Mouse (Mus musculus): Measurements from ENCODE around the gene Dctn5. TPM values are rescaled to one million over a fixed set of nuclear protein-coding genes. Genes with fewer than 3 reads are reported as not detected.
A peak's percentile ranks its signal among the peaks of the same experiment; 100 is the strongest.

Dctn5 gene
- polyA plus RNA-seq, 1 experiment: 77.1 TPM

DNA sequence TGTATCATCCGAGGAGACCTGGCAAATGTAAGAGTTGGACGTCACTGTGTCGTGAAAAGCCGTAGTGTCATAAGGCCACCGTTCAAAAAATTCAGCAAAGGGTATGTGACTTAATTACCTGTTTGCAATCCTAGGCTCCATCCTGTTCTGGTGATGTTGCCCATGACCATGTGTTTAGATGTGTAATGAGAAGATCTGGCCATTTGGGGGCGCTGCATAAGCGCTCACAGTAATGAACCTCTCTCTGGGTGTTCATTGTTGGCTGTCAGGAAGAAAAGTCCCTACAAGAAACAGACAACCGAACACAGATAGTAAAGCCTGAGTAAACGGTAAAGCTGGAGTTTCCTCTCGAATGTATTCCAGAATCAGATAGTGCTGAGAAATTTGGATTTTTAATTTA, 2.2 kb downstream of the Dctn5 start:
- DNase-seq: peak; percentile 48
- TF ChIP-seq POLR2A (IDR thresholded peaks at IDR 0.05; ENCODE audit: low read depth, low read length) (no peak), CTCF (conservative IDR thresholded peaks at IDR 0.05; ENCODE audit: insufficient read depth, insufficient read length, low read depth, low read length) (peak; percentile 34; the same call in 1 of the 2 replicates)
- 73% methylated on average over 10 of the region's 10 CpGs for WGBS
- Histone ChIP-seq H3K27me3 (replicated peaks; ENCODE audit: control insufficient read depth, insufficient read depth, low read length) (no peaks in the 10 kb centered on the region), H3K36me3 (ENCODE audit: control insufficient read depth, insufficient read depth, low read length) (peaks cover 10% of the 10 kb centered on the region), H3K27ac (ENCODE audit: insufficient read depth, low read depth, low read length) (no peak overlapping the region), H3K4me1 (ENCODE audit: control insufficient read depth, insufficient read depth, low read length) (peaks cover 6% of the 10 kb centered on the region; the same call in 1 of the 2 replicates), H3K4me3 (ENCODE audit: insufficient read depth, low read depth, low read length) (no peak overlapping the region)

DNA sequence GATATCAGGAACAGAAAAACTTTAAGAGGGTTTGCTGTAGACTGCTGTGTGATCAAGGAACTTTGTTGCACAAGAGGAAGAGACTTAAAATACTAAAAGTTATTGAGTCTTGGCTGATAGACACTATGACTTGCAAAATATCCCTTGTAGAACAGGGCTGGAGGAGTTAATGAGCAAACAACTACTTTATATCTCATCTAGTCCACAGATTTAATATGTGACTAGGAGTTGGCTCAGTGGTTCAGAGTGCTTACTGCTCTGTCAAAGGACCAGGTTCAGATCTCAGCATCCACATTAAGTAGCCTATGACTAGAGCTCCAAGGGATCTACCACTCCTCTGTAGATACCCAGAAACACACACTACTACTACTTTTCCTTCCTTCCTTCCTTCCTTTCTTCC, 4.2 kb downstream of the Dctn5 start:
- H3K4me3 ChIP-seq (ENCODE audit: insufficient read depth, low read depth, low read length): no peak overlapping the region
- H3K4me1 ChIP-seq (ENCODE audit: control insufficient read depth, insufficient read depth, low read length): peaks cover 6% of the 10 kb centered on the region; the same call in 1 of the 2 replicates
- peak; percentile 80 for DNase-seq
- no peak overlapping the region for H3K27ac ChIP-seq (ENCODE audit: insufficient read depth, low read depth, low read length)
- no peak for TF ChIP-seq POLR2A (IDR thresholded peaks at IDR 0.05; ENCODE audit: low read depth, low read length)
- H3K27me3 ChIP-seq (replicated peaks; ENCODE audit: control insufficient read depth, insufficient read depth, low read length): no peaks in the 10 kb centered on the region
- H3K36me3 ChIP-seq (ENCODE audit: control insufficient read depth, insufficient read depth, low read length): peaks cover 14% of the 10 kb centered on the region

DNA sequence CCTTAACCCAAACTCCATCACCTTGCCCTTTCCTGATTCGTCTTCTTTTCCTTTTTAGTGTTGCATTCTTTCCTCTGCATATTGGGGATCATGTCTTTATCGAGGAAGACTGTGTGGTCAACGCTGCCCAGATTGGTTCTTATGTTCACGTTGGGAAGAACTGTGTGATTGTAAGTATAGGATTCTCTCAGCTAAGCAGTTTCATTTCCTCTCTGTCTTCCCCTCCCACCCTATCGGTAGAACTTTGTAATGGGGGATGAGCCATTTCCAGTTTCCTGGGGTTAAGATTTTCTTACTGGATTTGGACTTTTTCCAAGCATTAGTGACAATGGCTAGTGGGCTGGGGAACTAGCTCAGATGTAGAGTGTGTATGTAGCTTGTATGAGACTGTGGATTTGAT, 5.3 kb downstream of the Dctn5 start:
- DNase-seq: no peak
- Histone ChIP-seq H3K27ac (ENCODE audit: insufficient read depth, low read depth, low read length) (no peak overlapping the region), H3K27me3 (replicated peaks; ENCODE audit: control insufficient read depth, insufficient read depth, low read length) (no peaks in the 10 kb centered on the region), H3K4me3 (ENCODE audit: insufficient read depth, low read depth, low read length) (no peak overlapping the region), H3K36me3 (ENCODE audit: control insufficient read depth, insufficient read depth, low read length) (peaks cover 16% of the 10 kb centered on the region), H3K4me1 (ENCODE audit: control insufficient read depth, insufficient read depth, low read length) (peaks cover 6% of the 10 kb centered on the region; the same call in 1 of the 2 replicates)
- TF ChIP-seq POLR2A (IDR thresholded peaks at IDR 0.05; ENCODE audit: low read depth, low read length) (no peak), CTCF (conservative IDR thresholded peaks at IDR 0.05; ENCODE audit: insufficient read depth, insufficient read length, low read depth, low read length) (no peak)
- whole genome bisulfite sequencing: 86% methylated on average over 5 of the region's 5 CpGs

DNA sequence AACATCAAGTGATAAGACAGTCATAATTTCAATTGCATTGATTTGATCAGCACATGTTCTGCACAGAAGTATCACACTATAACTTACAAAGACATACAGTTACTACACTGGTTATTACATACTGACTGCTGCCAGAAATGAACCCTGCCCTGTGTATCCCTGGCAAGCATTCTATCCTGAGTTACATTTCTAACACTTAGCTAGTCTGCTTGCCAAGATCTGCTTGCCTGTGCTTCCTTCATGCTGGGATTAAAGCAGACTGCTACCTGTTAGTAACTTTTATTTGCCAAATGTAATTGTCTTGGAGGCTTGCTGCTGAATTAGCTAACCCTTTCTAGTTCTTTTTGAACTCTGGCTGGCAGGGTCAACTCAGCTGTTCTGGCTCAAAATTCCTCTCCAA, 8.2 kb downstream of the Dctn5 start:
- peaks cover 19% of the 10 kb centered on the region for H3K36me3 ChIP-seq (ENCODE audit: control insufficient read depth, insufficient read depth, low read length)

DNA sequence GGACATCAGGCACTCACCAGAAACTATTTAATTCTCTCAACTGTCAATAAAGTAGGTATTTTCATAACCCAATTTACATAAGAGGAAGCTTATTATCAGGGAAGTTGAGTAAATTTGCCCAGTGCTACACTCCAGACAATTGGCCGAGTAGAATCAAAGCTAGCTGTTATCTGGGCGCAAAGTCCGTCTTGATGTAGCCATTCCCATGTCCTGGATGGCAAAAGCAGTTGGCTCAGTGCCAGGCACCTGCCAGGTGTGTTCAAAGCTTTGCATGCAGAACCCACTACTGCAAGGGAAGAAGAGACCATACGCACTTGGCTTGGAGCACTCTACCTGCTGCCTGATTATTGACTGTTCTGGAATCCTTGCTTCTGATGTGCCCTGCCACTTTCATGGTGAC, 19.6 kb downstream of the Dctn5 start:
- Histone ChIP-seq H3K27me3 (replicated peaks; ENCODE audit: control insufficient read depth, insufficient read depth, low read length) (no peaks in the 10 kb centered on the region), H3K4me1 (ENCODE audit: control insufficient read depth, insufficient read depth, low read length) (no peaks in the 10 kb centered on the region), H3K27ac (ENCODE audit: insufficient read depth, low read depth, low read length) (no peak overlapping the region), H3K36me3 (ENCODE audit: control insufficient read depth, insufficient read depth, low read length) (peaks cover 2% of the 10 kb centered on the region), H3K4me3 (ENCODE audit: insufficient read depth, low read depth, low read length) (no peak overlapping the region)
- 73% methylated on average over 4 of the region's 4 CpGs for WGBS
- DNase-seq: no peak
- TF ChIP-seq POLR2A (IDR thresholded peaks at IDR 0.05; ENCODE audit: low read depth, low read length) (no peak), CTCF (conservative IDR thresholded peaks at IDR 0.05; ENCODE audit: insufficient read depth, insufficient read length, low read depth, low read length) (no peak)

More for the DNA sequence above, 8.2 kb downstream of the Dctn5 start:
- no peak for TF ChIP-seq CTCF (conservative IDR thresholded peaks at IDR 0.05; ENCODE audit: insufficient read depth, insufficient read length, low read depth, low read length)
- no peak for TF ChIP-seq POLR2A (IDR thresholded peaks at IDR 0.05; ENCODE audit: low read depth, low read length)
- Histone ChIP-seq H3K27ac (ENCODE audit: insufficient read depth, low read depth, low read length) (no peak overlapping the region), H3K4me3 (ENCODE audit: insufficient read depth, low read depth, low read length) (no peak overlapping the region), H3K27me3 (replicated peaks; ENCODE audit: control insufficient read depth, insufficient read depth, low read length) (no peaks in the 10 kb centered on the region), H3K4me1 (ENCODE audit: control insufficient read depth, insufficient read depth, low read length) (no peaks in the 10 kb centered on the region; the same call in 1 of the 2 replicates)
- DNase-seq: peak; percentile 82

DNA sequence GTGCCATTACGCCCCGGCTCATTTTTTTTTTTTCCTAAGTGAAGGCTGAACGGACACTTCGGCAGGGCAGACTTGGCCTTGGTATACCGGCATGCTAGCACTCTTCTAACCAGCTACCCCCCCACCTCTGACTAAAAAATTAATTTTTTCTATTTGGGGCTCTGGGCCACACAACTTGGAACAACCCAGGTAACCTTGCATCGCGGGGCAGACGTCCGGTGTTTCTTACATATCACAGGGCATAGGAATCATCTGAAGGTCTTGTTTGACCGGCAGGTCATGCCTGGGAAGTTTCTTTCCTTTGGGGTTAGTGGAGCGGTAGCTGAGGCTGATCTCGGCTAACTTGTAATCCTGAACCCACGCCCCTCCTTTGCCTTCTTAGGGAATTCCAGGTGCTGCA, 25.6 kb downstream of the Dctn5 start:
- peak; percentile 9 for DNase-seq
- Histone ChIP-seq H3K27me3 (replicated peaks; ENCODE audit: control insufficient read depth, insufficient read depth, low read length) (no peaks in the 10 kb centered on the region), H3K4me1 (ENCODE audit: control insufficient read depth, insufficient read depth, low read length) (no peaks in the 10 kb centered on the region), H3K27ac (ENCODE audit: insufficient read depth, low read depth, low read length) (no peak overlapping the region), H3K4me3 (ENCODE audit: insufficient read depth, low read depth, low read length) (peak overlapping the region; percentile 77), H3K36me3 (ENCODE audit: control insufficient read depth, insufficient read depth, low read length) (no peaks in the 10 kb centered on the region)
- WGBS: 4% methylated on average over 13 of the region's 13 CpGs
- TF ChIP-seq POLR2A (IDR thresholded peaks at IDR 0.05; ENCODE audit: low read depth, low read length): no peak
- TF ChIP-seq CTCF (conservative IDR thresholded peaks at IDR 0.05; ENCODE audit: insufficient read depth, insufficient read length, low read depth, low read length): no peak

DNA sequence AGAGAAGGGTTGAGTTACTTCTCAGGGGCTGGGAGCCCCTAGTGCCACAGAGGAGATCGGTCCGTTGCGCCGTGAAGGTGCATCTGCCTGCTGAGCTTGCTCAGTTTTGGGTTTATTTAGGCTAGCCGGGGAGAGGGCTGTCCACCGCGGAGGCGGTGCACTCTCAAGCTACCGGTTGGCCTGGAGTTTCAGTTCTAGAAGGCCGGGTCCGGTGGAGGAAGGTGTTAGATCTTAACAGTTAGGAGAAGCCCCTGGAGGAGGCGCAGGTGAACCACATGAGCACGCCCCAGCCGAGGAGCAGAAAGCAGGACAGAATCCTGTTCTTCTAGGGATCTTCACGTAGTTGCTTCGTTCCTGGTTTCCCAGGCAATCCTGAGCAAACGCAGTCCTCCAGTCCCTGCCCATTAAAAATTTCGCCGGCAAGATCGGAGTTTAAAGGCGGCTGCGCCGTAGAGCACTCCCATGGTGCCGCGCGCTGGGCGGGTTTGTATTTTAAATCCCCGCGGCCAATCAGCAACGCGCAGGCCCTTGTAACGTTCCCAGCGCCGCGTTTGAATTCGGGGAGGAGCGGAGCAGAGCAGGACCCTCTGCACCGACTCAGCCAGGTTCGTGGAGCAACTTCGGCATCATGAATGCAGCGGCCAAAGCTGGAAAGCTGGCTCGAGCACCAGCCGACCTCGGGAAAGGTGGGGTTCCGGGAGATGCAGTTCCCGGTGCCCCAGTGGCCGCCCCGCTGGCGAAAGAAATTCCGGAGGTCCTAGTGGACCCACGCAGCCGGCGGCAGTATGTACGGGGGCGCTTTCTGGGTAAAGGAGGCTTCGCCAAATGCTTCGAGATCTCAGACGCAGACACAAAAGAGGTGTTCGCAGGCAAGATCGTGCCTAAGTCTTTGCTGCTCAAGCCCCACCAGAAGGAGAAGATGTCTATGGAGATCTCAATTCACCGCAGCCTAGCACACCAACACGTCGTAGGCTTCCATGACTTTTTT, 26.4 kb downstream of the Dctn5 start, which contains the start of gene Plk1:
TSS of gene Plk1 (plus strand) at position 525 of the 988 bp plus-strand sequence.
- H3K27ac ChIP-seq (ENCODE audit: insufficient read depth, low read depth, low read length): peak within 1 kb of the TSS; percentile 6; the same call in 1 of the 2 replicates
- no peaks in the 10 kb centered on the region for H3K36me3 ChIP-seq (ENCODE audit: control insufficient read depth, insufficient read depth, low read length)
- H3K4me3 ChIP-seq (ENCODE audit: insufficient read depth, low read depth, low read length): peak within 1 kb of the TSS; percentile 77
- TF ChIP-seq CTCF (conservative IDR thresholded peaks at IDR 0.05; ENCODE audit: insufficient read depth, insufficient read length, low read depth, low read length): no peak
- TF ChIP-seq POLR2A (IDR thresholded peaks at IDR 0.05; ENCODE audit: low read depth, low read length): no peak
- WGBS: under 1% methylated on average over 63 of the region's 63 CpGs
- H3K4me1 ChIP-seq (ENCODE audit: control insufficient read depth, insufficient read depth, low read length): no peaks in the 10 kb centered on the region
- no peaks in the 10 kb centered on the region for H3K27me3 ChIP-seq (replicated peaks; ENCODE audit: control insufficient read depth, insufficient read depth, low read length)
- peak; percentile 88 for DNase-seq

Data from kidney, adult 2 months (tissue).